Mouse (Mus musculus) cerebellum, postnatal 14 days (tissue): ENCODE measurements around the gene Shroom1.

Source experiments
- DNase-seq, 2 experiments: peaks; one replicate each; pipeline ENCODE4 v3.0.0; 2021; ENCODE audit warnings: mixed read lengths in 2 of 2

Shroom1 gene

DNA sequence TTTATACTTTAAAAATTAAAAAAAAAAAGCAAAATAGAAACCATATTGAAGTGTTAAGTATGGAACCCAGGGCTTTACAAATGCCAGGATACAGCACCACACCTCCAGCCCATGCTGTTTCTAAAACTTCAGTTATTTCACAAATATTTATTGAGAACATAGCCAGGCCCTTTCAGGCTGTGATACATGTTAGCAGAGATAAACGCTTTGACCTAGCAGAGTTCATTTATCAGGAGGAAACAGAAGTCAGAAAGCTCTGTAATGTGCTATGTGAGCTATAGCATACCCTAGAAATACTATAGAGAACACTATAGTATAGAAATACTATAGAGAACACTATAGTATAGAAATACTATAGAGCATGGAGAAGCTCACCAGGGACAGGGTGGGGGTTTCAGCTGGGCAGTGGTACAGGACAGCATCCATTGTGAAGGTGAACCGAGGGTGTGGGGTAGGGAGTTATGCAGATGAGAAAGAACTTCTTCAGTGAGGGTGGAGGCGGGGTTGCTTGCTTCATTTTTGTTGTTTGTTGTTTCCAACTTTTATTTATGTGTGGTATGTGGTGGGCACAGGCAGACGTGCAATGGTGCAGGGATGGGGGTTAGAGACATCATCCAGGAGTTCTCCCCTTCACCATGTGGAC is 24.2 kb downstream of the Shroom1 start:
- DNase-seq: no peak

DNA sequence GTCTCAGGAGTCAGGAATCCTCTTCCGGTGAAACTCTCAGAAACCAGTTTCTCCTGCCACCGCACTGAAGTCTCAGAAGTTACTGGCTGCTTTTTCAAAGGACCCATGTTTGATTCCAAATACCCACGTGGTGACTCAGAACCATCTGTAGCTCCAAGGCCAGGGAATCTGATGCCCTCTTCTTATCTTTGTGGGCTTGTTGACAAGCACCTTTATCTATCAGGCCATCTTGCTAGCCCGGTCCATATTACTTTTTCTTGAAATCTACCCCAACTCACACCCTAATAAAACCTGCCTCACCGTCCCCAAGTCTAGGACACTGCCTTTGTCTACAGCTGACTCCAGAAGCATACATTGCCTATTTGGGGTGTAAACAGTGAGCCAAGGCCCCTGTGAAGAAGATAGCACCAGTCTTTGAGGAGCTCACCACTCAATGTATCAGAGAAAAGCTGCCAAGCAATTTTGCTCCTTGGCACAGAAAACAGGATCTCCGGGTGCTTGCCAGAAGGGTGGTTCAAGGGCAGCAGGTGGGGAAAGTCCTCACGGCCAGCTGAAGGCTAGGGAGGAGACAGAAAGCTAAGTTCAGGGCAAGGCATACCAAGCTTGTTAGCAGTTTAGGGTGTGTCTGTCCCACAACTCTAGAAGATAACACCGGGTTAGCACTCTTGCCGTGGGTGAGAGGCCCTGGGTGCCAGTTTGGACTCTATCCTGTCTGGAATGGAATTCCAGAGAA is 26.3 kb downstream of the Shroom1 start:
- peak; percentile 53 to 71 for DNase-seq

DNA sequence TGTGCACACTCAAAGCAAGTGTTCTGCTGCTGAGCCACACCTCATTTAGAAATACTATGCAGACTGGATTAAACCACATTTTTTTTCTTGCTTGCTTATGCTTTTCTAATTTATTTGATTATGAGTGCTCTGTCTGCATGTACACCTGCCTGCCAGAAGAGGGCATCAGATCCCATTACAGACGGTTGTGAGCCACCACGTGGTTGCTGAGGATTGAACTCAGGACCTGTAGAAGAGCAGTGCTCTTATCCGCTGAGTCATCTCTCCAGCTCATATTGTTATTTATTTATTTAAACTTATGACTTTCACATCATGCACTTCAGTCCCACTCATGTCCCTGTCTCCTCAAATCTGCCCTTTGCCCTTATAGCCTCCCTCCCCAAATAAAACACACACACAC is 28.7 kb downstream of the Shroom1 start:
- peak in 1 of 2 experiments; percentile 29 for DNase-seq

DNA sequence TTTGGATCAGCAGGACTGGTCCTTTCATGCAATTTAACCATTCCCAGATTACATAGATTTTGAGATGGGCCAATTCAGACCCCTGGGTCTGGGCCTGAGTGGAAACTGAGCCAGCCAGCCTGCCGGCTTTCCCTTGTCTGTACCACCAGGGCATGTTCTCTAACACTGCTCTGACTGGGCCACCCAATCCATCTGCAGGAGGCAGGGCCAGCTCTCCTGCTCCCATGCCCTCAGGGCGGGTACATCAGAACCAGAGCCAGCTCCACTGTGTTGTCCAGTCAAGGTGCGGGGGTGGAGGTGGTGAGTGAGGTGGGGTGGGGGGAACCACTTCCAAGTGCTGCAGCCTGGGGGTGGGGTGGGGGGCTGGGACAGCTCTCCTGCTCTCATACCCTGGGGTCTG is 29.3 kb downstream of the Shroom1 start:
- no peak for DNase-seq

DNA sequence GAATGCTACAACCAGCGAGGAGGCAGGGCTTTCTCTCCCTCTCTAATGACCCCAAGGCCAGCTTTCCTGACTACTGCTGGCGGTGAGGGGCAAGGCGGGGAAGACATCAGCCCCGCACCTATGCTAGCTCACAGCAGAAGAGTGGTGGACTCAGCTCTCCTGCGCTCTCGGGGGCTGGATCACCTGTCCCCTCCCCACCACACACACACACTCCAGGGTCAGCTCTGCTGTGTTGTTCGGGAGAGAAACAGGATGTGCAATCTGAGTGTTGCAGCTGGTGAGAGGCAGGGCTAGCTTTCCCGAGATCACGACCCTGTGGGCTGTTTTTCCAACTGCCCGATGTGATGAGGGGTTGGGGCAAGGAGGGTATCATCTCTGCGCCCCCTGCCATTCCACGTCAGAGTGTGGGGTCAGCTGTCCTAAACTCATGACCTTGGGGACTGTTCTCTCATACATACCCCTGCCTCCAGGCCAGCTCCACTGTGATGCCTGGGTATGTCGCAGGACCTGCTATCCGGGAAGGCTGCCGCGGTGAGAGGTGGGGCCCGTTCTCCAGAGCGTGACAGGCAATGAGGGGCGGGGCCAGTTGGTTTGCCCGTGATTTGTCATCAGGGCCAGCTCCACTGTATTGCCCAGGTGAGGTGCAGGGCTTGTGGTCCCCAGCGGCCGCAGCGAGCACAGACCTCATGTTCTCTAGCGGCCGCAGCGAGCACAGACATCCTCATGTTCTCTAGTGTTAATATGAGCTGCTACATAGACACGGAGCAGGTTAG is 30.0 kb downstream of the Shroom1 start:
- DNase-seq: peak; percentile 61 to 71

DNA sequence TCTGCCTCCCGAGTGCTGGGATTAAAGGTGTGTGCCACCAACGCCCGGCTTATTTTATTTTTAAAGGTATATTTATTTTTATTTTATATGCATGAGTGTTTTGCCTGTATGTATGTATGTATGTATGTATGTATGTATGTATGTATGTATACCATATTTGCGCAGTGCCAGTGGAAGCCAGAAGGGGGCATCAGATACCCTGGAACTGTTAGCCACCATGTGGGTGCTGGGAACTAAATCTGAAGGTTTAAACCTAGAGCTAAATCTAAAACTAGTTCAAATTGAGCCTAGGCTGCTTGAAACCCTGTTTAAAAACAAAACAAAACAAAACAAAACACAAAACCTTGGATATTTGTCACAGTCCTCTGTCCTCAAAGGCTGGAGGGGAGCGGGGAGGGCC is 32.0 kb downstream of the Shroom1 start:
- no peak for DNase-seq

DNA sequence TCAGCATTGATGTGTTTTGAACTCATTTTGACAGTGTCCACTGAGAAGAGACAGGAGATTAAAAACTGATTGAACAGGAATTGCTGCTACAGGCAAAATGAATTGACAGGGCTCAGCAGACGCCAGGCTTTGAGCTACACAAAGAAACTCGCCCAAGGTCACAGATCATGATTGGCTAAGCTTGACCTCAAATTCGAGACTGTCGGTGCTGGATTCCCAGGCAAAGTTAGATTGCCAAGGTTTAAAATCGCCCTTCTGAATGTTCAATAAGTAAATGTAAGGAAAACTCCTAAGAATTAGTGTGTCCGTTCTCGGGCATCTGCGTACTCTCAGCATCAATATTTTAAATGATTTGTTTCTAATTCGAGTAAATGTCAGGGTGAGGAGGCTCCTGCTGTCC is 32.4 kb downstream of the Shroom1 start:
- DNase-seq: no peak

DNA sequence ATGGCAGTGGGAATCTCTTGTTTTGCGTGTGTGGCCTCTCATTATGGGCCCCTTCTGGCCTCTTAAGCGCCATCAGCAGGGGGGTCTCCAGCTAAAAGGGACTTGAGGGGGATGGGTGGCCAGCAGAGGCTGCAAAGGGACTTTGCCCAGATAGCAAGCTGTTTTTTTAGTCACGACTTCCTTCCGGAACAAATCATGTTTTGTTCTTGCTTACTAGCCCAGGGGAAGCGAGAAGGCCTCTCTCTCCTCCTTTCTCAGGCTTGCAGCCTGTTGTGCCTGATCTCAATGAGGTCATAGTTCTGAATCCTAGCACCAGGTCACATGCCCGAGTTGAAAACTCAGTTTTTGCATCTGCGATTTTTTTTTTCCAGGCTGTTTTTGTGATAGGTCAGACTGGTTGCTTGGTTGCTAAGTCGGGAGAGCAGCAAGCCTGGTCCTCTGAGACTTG is 35.0 kb downstream of the Shroom1 start:
- no peak for DNase-seq

DNA sequence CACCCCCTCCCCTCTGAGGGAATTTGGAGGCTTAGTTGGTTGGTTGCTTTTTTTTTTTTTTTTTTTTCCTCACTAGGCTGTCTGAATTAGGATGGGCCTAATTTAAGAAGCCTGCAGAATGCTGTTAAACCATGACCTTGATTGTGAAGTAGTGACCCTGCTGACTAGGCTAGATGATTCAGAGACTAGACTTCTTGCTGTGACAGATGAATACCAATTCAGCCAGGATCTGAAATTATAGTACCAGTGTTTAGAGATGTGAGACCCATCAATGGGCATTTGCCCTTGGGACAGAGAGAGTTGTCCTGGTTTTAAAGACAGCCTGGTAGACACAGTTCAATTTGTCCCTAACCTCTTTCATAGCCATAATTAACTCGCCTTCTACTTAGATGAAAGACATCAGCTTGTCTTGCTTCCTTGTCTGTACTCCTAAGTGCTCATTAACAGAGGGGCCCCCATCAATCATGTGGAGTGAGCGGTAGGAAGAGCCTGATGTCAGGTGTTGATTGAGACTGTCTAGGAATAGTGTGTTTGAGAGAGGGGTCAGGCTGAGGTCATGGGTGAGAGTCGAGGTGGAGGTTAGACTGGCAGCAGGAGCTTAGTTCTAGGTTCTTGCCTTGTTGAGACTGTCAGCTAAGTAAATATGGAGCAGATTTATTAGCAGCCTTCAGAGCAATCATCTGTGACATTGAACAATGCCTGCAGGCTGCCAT is 36.4 kb downstream of the Shroom1 start:
- no peak for DNase-seq

DNA sequence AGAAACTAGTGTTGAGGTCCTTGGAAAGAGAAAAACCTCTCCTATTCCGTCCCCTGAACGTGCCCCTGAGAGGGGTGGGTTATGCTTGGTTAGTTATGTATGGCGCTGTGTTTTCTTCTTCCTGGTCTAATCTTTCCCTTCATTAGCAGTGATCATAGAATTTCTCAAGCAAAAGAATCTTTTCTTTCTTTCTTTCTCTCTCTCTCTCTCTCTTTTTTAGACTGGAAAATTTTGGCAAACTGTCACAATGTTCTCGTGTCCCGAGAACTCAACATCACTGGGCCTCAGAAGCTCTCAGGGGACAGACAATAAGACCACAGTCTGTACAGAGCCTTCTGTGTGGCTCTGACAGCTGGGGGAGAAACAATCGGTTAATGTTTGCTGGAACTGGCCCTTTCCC is 38.4 kb downstream of the Shroom1 start:
- no peak for DNase-seq

DNA sequence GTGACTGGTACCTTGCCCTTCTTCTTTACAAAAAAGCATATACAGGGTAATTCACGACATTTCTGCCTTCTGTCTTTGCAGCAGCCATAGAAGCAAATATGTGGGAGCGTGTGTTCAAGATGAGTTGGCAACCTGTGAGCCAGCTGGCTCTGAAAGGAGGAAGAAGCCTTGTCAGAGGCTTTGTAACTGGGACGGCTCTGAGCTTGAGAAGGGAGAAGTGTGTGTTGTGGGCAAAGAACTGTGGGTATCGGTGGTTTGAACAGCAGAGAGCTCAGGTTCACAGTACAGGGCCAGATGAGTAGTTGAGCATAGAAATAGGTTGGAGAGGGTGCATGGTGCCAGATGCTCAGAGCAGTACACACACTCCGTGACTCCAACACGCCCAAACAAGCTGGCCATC is 39.9 kb downstream of the Shroom1 start:
- peak; percentile 33 to 42 for DNase-seq

DNA sequence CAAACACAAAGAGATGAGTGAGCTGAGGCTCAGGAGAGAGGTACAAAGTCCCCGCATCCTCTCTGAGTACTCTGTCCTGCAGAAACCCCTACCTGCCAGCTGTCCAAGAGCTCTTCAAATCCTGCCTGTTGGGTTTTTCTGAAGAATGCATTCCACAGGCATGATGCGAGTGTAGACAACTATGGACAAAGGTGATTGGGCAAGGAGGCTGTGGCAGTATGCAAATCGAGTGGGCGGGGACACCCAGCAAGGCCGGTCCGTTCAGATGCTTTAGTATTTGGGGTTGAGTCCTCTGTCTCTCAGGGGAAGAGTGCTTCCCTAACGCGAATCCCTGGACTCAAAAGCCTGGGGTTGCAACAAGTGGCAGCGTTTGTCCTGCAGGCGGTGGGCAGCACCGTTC is 43.6 kb downstream of the Shroom1 start:
- DNase-seq: peak in 1 of 2 experiments; percentile 23

DNA sequence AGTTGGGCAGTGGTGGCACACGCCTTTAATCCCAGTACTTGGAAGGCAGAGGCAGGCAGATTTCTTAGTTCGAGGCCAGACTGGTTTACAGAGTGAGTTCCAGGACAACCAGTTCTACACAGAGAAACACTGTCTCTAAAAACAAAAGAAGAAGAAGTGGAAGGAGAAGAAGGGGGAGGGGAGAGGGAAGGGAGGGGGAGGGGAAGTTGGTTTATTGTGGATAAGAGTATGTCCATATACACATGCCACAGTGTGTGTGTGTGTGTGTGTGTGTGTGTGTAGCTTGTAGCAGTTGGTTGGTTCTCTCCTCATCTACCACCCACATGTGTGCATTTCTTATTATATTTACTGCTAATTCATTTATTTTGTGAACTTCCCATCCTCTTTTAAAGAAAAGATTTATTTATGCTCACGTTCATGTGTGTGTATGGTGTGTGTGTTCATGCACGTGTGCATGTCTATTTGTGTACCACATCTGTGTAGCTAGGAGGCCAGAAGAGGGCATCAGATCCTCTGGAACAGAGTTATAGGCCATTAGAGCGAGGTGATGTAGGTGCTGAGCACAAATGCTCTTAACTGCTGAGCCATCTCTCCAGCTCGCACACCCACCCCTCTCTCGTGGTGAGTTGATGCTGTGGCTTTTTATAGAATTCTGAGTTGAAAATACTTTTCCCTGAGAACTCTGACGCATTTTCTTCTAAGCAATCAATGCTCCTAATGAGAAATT is 45.2 kb downstream of the Shroom1 start:
- DNase-seq: no peak

DNA sequence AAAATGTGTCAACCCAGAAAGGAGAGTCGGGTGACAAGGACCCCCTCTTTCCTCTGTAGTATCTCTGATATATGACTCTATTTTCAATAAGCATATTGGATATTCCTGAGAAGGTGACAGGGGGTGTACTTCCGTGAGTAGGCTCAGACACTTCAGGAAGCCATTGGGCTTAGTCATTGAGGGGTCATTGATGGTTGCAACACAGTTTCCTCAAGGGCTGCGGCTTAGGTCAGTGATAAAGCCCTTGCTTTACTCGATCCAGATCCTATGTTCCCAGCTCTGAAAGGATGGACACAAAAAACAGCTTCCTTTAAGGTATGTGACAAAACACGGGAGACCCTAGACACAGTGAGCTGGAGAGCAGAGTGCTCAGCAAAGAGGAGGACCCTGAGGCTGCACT is 46.7 kb downstream of the Shroom1 start:
- DNase-seq: no peak

DNA sequence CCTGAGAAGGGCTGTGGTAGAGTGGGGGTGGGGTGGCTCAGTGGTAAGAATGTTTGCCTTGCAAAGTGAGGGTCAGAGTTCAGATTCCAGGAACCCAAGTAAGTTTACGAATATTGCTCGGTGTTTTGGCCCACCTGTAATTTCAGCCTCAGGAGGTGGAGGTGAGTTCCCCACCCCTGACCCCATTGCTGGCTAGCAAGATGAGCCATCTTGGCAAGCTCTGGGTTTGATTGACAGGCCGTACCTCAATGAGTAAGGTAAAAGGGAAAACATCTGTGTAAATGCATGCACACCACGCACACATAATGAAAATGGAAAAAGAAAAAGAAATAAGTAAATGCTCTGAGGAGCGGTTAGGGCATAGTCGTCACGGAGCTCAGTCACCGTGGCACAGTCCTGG is 47.4 kb downstream of the Shroom1 start:
- DNase-seq: no peak

DNA sequence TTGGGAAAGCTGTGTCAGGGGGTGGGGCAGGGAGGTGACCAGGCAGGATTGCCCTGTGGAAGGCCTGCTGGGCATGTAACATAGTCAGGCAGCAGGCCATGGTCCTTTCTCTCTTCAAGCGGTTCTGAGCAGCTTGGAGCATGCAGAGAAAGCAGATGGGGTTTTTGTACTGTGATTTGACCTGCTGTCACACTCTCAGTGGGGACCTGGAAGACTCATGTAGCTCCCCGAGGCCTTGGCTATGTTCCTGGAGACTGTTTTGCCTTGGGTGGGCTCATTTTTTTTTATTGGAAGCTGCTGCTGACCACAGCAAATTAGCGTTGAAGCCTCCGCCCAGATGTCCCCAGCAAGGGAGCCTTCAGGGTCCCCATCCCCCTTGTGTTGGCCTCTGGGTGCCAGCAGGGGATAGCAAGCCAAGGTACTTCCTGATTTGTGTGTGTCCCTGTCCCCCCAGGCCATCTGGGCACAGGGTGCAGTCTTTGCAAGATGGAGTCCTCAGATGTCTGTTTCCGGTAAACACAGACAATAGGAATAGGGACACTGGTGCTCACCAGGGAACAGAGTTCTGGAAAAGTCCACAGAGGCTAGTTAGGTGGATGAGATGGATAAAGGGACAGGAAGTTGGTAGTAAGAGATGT is 48.1 kb downstream of the Shroom1 start:
- DNase-seq: peak; percentile 91 to 95

DNA sequence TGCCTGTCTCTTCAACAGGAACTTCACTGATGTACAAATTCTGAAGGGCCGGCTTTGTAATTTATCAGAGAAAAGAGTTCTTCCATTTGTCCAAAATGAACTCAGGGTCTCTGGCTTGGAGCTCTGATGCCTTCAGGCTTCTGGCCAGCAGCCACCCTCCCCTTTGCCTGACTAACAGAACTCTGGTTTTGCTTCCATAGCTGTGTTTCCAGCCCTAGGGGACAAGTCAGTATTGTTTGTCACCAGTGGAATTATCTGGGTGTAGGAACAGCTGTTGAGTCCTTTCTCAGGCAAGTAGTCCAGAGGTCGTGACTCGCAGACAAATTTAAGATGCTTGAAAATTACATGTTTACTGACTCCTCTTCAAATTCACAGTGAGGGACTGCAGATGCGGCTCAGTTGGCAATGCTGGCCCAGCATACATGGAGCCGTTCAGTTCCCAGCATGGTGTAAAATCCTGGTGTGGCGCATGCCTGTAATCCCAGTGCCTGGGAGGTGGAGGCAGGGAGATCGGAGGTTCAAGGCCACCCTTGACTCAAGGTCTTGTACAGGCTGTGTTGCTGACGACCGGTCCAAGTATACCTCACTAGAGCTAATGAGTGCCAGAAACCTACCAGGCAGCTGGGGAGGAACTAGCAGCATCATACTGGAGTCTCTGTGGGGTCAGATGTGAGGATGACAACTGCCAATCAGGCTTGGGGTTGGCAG is 50.2 kb downstream of the Shroom1 start:
- peak; percentile 57 to 72 for DNase-seq

DNA sequence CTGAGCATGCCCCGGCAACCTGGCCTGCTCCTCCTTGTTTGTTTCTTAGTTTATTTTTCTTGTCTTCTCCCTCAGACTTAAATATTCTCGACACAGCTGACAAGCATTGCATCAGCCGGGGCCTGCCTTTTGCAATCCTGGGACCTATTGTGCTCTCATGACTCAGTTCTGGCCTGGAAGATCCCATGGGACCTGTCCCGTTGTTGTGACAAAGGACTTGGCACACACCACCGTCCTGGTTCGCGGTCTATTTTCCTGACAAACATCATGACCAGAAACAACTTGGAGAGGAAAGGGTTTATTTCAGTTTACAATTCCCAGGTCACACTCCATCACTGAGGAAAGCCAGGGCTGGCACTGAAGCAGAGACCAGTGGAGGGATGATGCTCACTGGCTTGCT is 51.1 kb downstream of the Shroom1 start:
- peak in 1 of 2 experiments; percentile 42 for DNase-seq

DNA sequence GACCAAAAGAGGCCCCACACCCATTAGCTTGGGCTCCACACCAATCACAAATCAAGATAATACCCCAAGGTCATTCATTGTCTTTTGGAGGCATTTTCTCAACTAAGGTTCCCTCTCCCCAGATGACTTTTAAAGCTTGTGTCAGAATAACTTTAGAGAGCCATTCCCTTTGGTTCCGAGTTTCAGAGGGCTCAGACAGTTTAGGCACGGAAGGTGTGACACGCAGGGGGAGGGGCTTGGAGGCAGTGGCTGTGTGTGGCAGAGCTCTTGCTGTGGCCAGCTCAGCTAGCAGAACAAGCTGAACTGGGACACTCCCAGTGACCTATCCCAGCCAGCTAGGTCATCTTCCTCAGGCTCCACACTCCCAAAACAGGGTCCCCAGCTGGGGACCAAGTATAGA is 51.6 kb downstream of the Shroom1 start:
- DNase-seq: no peak

DNA sequence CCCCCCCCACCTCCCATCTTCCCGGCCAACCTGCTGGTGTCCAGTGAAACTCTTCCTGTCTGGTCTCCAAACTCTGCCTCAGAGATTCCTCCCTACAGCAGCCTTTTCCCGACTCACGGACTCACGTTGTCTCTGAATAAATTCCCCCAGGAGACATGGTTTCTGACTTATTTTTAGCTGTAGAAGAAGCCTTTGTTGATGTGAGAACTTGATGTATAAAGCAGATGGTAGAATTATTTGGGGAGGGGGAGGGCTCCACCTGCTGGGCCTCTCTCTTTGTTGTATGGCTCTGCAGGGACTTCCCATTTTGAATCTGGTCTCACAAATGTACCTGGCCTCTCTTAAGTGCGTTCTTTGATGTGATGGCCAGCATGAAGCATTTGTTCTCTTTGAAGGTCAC is 53.3 kb downstream of the Shroom1 start:
- no peak for DNase-seq
